Mouse (Mus musculus) adrenal gland, adult (tissue): ENCODE results near the gene Scn3b.

ENCODE experiments used
- DNase-seq, 2 experiments: peaks; one replicate each; pipeline ENCODE4 v3.0.0; 2022 to 2023; ENCODE audit warnings: low spot score in 1 of 2; ENCODE audit not compliant: inconsistent age in 2 of 2

The Scn3b gene

DNA sequence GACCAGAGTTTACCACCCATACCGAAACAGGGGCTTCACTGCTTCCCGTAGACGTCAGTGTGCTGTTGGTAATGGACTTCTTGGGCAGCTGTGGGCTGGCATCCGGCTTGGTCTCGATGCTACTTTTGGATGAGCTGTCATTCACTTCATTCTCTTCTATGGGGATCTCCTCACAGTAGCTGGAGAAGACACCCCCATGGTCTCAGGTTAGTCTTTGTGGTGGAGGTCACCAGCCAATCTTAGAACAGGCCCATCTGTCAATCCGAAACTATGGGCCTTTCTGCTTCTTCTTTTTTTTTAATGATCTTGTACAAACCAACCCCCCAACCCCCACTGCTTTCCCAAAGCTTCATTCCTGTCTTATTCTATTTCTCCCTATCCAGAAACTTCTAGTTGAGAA is 40.9 kb downstream of the Scn3b start:
- peak in 1 of 2 experiments; percentile 46 for DNase-seq

DNA sequence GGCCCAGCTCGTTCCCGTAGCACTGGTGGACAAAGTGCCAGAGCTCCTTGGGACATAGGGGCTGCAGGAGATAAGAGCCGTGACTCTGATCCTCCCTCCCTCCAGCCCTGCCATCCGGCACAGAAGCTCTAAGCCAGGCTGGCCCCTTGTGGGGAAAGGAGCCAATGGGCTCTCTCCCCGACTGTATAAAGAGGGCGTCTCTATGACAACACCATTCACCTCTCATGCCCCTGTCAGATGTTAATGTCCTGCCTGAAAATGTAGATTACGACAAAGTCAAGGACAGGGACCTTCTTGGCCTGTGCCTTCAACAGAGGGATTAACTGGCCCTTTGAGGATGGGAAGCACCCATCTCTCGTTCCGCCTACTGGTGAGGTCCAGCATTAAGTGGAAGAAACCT is 42.8 kb downstream of the Scn3b start:
- DNase-seq = no peak

DNA sequence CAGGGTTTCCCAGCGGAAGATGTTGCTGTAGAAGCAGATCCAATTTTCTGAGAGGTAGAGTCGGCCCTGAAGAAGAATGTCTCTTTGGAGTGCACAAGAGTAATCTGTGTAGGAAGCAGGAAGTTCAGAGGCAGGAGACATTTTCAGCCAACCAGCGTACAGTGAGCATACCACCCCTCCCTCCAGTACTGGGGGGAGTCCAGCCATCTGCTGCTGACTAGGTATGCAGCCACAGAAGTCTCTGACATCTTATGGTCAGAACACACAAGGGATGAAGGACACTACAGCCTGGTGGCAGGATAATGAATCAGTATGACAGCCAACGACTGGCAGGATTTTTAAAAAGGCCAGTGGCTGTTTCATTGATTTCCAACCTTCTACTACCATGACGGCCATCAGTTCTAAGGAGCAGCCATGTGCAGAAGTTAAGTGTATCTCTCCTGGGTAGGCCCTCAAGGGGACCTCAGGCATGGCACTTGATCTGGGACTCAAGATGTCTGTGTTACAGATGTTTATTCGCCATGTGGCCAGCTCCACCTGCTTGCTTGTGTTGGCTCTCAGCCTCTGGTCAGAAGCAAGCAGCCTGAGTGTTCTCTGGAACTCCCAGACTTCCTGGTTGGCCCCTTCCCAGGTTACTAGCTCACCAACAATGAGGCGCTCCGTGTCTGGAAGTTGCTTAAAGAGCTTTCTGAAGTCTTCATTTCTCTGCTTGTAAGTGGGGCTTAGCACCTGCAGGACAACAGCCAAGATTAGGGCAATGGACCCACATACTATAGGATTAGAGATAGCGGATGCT is 48.0 kb downstream of the Scn3b start:
- no peak for DNase-seq

DNA sequence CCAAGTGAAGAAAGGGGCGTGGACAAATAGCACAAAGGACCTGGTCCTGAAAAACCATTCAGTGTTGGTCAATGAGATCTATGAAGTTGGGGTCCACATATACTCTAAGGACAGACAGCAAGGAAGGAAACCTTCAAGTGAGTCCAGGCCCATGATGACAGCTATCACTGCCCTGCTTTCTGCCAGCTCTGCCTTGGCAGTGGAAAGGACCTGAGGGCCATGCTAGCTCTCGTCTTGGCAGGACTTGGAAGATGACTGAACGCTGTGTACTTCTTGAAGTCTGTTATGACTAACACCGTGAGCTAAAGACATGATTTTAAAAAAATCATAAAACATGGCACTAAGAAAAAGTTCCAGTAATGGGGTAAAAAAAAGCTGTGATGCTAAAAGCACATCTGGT is 48.7 kb downstream of the Scn3b start:
- peak; percentile 66 to 72 for DNase-seq

DNA sequence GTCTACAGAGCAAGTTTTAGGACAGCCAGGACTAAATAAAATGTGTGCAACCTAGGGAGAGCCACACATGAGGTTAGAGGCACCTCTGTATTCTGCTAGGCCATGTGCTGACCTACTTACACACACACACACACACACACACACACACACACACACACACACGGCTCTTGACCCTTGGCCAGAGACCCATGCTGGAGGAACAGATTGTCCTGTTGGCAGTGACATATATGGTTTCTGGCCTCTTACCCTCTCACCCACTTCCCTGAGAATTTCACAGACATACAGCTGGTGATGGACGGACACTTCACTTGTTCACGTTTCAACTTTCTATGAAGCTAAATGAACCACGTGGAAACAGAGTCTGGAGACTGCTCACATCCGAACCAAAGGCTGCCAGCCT is 49.8 kb downstream of the Scn3b start:
- no peak for DNase-seq

DNA sequence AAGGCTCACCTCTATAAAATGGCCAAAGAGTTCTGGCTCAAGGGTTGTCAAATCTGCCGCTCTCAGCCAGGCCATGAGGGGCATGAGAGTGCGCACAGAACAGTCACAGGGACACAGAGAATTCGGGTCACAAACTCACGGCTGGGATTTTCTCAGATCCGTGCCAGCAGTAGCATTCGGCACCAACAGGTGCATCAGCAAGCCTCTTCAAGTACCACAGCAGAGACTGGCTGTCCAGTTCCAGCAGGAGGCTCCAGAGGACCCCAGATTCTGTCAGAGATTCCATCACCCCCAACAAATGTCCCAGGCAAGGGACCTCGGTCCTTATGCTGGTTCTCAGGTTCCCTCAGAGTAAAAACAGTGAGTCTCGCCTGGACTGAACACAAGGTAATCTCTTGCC is 51.4 kb downstream of the Scn3b start:
- no peak for DNase-seq

DNA sequence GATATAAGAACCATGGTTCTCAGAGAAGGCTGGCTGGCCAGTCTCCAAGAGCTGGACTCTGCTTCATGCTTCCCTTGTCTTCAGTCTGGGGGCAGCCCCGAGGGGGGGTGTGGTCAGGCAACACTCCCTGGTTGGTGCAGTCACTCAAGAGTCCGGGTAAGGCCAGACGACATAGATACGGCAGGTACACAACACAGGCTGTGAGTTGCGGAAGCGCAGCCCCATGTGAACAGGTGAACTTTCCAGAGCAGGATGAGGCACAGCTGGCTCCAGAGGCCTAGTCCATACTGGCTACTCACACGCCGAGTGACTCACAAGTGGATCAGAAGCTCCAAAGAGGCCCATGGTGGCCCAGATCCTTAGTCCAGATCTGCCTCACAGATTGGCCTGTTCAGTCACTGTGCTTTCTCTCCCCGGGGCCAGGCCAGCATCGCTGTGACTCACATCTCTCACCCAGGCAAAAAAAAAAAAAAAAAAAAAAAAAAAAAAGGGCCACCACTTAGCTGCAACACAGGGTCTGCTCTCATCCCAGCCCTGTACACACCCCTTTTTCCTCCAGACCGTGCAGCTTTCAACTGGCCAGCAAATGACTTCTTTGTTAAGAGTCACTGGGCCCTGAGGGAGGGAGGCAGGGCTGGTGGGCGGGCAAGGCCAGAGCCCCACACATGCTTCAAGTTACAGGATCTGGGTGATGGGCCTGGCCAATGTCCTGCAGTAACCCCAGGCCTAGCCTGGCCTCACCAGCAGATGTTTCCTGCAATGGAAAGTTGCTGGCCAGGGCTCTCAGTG is 52.1 kb downstream of the Scn3b start:
- DNase-seq = peak in 1 of 2 experiments; percentile 82

DNA sequence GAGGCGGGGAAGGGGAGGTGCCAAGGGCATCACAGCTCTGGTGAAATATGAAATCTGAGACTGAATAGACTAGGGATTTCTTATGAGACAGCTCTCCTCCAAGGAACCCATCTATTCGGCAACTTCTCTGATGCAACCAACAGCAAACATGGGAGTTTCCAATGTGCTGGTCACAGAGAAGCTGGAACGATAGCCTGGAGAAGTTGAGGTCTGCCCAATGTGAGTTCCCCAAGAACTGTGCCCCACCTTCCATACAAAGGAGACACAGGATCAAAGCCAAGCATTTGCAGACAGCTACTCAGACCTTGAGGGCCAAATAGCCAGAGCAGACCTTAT is 52.6 kb downstream of the Scn3b start:
- no peak for DNase-seq

DNA sequence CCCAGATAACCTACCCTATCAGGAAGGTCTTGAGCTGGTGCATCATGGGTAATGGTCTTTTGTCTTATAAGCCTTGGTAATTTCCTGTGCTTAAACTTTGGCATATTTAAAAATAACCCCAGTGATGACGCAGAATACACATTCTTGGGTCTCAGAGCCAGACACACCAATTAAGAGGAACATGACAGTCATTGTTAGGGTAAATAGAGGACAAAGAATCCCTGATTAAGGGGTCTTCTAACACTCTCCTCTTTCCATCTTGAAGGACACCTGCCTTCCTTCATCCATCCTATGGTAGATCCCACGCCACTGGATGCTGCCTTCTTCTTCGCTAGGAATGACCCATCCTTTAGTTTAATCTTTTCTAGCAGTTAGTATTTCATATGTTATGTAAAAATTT is 53.4 kb downstream of the Scn3b start:
- DNase-seq = peak in 1 of 2 experiments; percentile 53

DNA sequence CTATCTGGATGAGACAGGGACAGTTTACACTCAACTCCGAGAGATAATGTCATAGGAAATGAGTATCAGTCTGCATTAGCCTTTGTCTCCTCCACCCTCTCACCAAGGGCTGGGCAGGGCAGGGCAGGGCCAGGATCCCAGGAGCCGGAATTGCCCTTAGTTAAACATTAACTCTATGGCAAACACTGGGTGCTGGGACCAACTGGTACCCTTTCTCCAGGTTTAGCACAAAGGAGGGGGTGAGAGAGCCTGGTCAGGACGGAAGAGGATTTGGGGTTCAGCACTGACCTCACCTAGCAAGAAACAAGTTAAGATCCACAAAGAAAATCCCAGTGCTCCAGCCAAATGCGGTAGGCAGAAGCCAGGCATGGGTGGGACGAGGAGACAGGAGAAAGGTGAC is 54.2 kb downstream of the Scn3b start:
- peak in 1 of 2 experiments; percentile 52 for DNase-seq

DNA sequence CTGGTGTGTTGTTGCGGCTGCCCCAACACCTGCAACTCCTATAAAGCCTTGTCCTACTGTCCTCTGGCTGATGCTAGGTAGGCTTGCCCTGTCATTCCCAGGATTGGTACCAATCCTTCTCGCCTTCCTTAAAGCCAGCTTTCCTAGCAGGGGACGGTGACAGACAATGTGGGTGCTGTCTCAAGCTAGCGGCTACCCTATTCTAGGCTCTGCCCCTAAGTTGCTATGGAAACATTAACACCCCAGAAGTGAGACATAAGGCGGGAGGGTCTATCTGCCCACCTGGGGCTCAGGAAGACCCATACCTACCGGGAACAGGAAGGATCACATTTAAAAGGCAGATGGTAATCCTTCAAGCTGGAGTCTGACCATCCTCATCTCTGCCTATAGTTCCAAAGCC is 54.8 kb downstream of the Scn3b start:
- peak in 1 of 2 experiments; percentile 54 for DNase-seq

DNA sequence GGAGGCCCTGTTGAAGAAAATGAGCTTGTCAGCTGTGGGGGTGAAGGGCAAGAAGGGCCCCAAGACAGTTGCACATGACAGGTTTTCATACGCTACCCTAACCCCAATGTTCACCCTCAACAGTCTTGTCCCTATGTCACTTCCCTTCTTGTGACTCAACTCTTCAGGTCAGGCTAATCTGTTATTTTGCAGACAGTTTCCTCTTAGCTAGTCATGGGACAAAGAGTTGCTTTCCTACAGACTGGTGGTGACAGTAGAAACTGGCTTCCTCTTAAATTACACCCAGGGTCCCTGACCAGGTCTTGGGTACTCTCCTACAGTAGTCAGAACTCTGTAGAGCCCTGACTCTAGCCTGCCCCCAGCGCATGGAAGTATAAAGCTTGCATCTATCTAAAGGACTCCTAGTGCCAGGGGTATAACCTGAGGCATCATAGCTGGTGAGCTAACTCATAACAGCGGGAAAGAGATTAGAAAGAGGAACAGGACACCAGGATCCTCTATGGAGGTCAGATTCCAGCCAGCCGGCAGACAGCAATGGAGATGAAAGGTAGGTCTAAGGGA is 55.3 kb downstream of the Scn3b start:
- no peak for DNase-seq

DNA sequence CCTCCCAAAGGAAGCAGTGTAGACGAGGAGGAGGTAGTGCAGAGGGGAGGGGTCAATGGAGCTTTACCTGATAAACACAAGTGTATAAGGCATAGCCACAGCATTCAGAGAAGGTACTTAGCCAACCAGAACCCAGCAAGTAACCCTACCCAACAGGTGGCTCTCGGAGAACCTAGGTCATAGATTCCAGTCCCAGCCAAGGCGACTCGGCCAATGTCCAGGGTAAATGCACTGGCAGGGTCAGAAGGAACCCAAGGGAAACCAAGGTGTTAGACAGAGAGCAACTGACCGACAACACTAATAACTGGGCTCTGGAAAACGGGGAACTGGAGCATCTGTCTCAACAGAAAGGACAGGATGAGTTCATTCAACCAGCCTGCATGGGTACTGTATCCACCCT is 55.8 kb downstream of the Scn3b start:
- peak in 1 of 2 experiments; percentile 53 for DNase-seq

DNA sequence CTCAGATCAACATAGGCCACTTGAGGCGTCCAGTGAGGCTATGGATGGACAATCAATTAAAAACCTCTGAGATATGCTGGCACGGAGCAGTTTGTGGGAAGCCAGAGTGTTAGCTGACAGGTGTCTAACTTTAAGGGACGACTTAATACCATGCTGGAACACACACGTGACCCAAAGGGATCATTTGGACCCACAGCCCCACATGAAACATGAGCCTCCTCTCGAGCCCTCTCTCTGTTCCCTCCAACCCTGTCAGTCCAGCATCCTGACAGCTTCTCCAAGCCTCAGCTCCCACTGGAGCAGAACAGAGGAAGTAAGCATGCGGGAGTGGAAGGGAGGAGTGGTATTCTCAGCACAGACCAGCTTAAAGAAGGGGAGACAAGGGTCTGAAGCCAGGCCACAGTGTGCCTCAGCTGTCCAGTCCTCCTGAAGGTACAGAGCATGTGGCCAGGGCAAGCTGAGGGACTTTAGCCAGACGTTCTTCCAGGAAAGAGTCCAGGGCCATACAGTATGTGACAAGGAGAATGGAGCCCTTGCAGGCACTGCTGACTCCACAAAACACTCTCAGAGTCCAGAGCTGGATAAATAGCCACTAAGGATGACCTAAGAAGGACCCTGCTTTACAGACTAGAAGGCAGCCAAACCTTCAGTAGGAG is 57.4 kb downstream of the Scn3b start:
- DNase-seq = peak in 1 of 2 experiments; percentile 51

DNA sequence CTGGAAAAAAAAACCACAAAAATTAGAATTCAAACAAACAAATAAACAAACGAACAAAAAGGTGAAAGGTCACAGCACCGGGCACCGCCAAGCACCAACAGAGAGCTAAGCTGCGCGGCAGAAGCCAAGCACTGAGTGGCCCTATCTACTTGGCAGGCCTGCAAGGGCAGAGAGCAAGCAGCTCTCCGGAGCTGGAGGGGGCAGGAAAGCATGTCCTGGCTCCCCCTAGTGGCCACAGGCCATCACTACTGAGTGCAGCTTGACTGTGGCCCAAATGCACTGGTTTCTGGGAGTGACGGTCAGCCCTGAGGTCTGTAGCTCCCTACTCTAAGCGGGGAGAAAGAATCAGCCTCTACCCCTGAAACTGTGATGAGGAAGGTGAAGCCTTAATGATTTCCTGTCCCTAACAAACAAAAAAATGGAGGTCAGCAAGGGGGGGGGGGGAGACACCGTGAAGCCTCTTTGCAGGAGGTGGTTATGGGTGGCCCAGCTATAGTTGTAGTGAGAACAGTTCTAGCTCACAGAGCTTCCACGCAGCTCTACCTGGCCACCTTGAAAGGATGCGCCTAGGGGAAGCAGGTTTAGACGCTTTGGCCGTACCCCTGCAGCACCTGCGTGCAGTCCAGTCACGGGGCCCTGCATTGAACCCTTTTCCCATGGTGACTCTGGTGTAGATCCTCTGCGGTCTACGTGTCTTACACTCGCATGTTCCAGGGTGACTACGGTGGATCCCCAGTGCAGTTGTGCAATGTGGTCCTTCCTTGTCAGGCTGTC is 61.8 kb downstream of the Scn3b start:
- peak in 1 of 2 experiments; percentile 93 for DNase-seq

DNA sequence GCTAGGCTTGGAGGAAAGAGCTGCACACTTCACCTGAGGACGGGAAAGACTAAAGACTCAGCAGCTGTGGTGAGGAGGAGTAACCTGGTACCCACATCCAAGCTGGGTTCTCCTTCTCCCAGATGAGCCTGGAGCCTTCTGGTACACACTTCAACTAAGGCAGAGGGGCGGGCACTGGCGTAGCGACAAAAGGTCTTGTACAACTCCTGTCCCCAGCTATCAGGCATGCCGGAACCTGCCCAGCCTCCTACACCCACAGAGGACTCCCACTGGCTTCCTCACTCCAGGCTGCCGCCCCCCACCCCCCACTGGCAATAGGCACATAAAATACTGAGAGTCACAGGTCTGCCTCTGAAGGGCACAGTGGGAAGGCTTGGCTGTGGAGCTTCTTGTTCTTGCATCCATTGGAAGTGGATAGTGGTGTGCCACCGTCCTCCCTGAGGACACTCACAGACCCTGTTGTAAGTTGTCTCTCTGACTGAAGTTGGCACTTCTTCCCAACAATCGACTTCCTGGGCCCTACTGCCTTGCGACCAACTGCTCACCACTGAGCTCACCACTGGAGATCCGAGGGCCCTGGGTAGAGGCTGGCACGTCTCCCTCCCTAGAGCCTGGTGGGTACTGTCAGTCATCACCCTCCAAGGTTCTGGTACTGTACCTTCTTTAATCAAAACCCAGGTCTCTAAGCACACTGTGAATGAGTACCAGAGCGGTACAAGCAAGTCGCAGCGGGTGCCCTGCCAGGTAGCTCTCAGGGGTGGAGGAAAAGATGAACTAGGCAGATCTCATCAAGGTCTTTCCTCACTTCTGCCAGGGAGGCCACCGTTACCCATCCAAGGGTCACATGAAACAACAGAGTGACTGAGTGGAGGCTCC is 62.6 kb downstream of the Scn3b start:
- DNase-seq = peak in 1 of 2 experiments; percentile 55

DNA sequence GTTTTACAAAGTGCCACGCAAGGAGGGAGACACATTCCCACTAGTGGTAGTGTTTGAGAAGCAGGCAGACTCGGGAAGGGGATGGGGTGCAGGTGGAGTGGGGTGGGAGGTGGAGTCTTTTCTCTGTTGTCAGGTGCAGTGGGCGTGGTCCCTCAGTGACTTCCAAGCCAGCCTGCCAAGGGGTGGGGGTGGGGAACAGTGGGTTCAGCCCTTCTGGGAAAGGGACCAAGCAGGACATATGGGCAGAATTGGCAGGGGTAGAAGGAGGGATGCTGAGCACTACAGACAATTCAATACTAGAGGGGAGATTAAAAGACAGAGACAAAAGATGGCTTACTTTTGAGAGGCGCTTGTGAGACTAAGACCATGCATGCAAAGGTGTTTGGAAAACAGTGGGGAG is 63.3 kb downstream of the Scn3b start:
- peak in 1 of 2 experiments; percentile 53 for DNase-seq

DNA sequence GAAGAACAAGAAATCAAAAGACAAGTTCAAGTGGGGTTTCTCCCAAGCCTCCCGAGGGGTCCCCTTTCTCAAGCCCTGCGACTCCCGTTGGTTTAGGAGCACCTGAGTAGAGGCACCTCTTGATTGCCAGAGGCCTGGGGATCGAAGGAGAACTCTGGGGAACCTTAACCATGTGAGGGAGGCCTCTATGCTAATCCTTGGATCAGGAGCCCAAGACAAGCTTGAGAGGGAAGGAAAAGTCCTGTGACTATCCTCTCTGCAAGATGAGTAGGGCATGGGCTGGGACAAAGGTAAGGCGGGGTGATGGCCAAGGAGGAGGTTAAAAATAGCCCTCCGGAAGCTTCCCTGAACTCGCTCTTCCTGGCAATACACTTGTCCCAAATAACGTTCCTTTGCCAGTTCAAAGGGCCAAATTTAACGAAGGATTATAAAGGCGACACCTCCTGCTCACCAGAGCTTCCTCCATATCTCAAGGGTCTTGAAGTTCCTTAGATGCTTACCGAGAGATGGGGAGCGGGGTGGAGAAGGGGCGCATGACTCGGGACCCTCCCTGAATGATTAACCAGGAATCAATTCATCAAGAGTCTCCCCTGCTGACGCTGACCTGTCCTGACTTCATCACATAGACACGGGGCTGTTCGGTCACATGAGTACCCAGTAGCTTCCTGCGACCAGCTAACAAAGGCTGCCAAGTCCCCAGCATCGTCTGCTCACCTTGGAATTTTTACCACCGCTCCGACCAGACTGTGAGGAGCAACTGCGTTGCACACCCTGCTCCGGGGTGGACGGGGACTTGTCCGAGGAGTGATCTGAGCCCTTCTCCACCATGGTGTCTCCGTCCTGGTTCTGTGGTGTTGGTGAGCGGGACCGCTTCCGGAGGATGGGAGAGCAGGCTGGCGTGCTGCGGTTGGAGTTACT is 64.0 kb downstream of the Scn3b start:
- DNase-seq = peak in 1 of 2 experiments; percentile 54
